Mouse (Mus musculus) embryo, embryonic 10.5 days (tissue): ENCODE measurements at regions not wholly inside any gene's neighbourhood (a gene's known extent, or its start where the extent isn't known, plus 50 kb on each side); places are given as distances from the start of the nearest gene placed in this dataset.
"Not testable (repeated sequence)": the region's sequence is repeated elsewhere in the genome, so short reads cannot be mapped to it uniquely, and the experiment has no call there.

Experiments
- DNase-seq: peaks from one replicate; pipeline ENCODE4 v3.0.0-alpha.2; 2015; ENCODE audit warnings: low spot score

GRCm38 (mm10) chr4:9724801-9725200, 1149.5 kb upstream of the 2610301B20Rik start:
- DNase-seq, result not testable (repeated sequence)

GRCm38 (mm10) chr4:9737691-9738090, 1136.6 kb upstream of the 2610301B20Rik start:
- DNase-seq, result no peak

GRCm38 (mm10) chr4:9747411-9747938, 1126.8 kb upstream of the 2610301B20Rik start:
- DNase-seq, result no peak

- no peak for DNase-seq
Measured at GRCm38 (mm10) chr4:9748110-9748509, 1126.2 kb upstream of the 2610301B20Rik start.

- DNase-seq, result no peak
Measured at GRCm38 (mm10) chr4:9749877-9750276, 1124.4 kb upstream of the 2610301B20Rik start.

- DNase-seq, result no peak
Measured at GRCm38 (mm10) chr4:9750404-9750803, 1123.9 kb upstream of the 2610301B20Rik start.

- DNase-seq, result peak; percentile 26
Measured at GRCm38 (mm10) chr4:9763321-9763720, 1111.0 kb upstream of the 2610301B20Rik start.

GRCm38 (mm10) chr4:9769633-9770205, 1104.6 kb upstream of the 2610301B20Rik start:
- peak; percentile 48 for DNase-seq

GRCm38 (mm10) chr4:9770372-9771102, 1103.8 kb upstream of the 2610301B20Rik start:
- DNase-seq, result peak; percentile 84

GRCm38 (mm10) chr4:9771103-9771474, 1103.2 kb upstream of the 2610301B20Rik start:
- peak; percentile 82 for DNase-seq

- no peak for DNase-seq
Measured at GRCm38 (mm10) chr4:9778391-9778790, 1095.9 kb upstream of the 2610301B20Rik start.

GRCm38 (mm10) chr4:9779594-9779993, 1094.7 kb upstream of the 2610301B20Rik start:
- no peak for DNase-seq

GRCm38 (mm10) chr4:9780179-9780578, 1094.1 kb upstream of the 2610301B20Rik start:
- peak; percentile 81 for DNase-seq

GRCm38 (mm10) chr4:9781318-9781717, 1093.0 kb upstream of the 2610301B20Rik start:
- no peak for DNase-seq

- no peak for DNase-seq
Measured at GRCm38 (mm10) chr4:9787795-9788365, 1086.4 kb upstream of the 2610301B20Rik start.

- DNase-seq, result no peak
Measured at GRCm38 (mm10) chr4:9790478-9790877, 1083.8 kb upstream of the 2610301B20Rik start.
